Mouse (Mus musculus): ENCODE data around the gene Cenpa. TPM values are rescaled to one million over a fixed set of nuclear protein-coding genes. Genes with fewer than 3 reads are reported as not detected.

Gene Cenpa
- polyA plus RNA-seq (2015; fragmentation: Nextera tagmentation; extraction: Ambion mirVana) = 161 and 175 TPM in 2 replicates

DNA sequence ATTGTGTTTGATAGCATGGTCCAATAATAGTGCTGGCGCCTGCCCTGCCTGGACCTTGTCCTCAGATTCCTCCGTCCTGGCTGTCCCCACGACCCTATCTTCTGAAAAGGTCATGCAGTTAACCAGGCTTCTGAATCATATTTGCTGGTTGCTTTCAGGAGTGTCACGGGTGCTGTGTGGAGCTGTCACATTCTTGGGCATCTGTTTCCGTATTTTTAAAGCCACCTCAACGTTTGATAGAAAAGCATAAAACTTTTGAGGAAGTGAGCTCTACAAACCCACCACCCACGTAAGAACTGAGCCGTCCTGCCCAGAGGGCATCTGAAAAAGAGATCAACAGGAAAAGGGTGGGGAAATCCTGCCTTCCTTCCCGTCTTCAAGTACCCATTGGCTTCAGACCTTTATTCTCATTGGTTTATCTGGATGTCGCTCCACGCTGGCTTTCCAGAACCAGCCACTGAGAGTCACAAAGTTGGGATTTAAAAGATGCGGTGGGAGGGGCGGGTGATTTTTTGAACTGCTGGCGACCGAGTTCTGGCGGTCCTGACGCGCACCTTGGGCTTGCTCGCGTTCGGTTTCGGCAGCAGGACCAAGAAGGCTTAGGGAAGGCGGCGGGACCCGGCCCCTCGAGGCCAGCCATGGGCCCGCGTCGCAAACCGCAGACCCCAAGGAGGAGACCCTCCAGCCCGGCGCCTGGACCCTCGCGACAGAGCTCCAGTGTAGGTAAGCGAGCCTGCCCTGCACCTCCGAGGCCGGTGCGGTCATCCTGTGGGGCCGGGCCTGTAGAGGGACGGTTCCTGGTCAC, at the start of gene Cenpa:
Cenpa (plus strand) TSS at position 387 of the 805 bp plus-strand sequence.
- Histone ChIP-seq H3K9me3 (replicated peaks; ENCODE audit: control insufficient read depth, low read length) (no peaks in the 10 kb centered on the region), H3K4me1 (ENCODE audit: control insufficient read depth, insufficient read depth, low read length) (peaks cover 18% of the 10 kb centered on the region), H3K27me3 (ENCODE audit: control insufficient read depth, insufficient read depth, low read length) (no peaks in the 10 kb centered on the region), H3K36me3 (ENCODE audit: control insufficient read depth, insufficient read depth, low read length) (peaks cover 6% of the 10 kb centered on the region; the same call in 1 of the 2 replicates), H3K4me2 (ENCODE audit: low read depth, low read length) (peak within 1 kb of the TSS; percentile 83), H3K9ac (ENCODE audit: low read length) (peak within 1 kb of the TSS; percentile 90), H3K4me3 (replicated peaks; ENCODE audit: low read length) (peak within 1 kb of the TSS; percentile 99), H3K27ac (ENCODE audit: low read length) (peak within 1 kb of the TSS; percentile 72)
- under 1% methylated on average over 40 of the region's 40 CpGs for whole genome bisulfite sequencing
- peak; percentile 95 for ATAC-seq (ENCODE audit: insufficient read depth, low FRiP score)

DNA sequence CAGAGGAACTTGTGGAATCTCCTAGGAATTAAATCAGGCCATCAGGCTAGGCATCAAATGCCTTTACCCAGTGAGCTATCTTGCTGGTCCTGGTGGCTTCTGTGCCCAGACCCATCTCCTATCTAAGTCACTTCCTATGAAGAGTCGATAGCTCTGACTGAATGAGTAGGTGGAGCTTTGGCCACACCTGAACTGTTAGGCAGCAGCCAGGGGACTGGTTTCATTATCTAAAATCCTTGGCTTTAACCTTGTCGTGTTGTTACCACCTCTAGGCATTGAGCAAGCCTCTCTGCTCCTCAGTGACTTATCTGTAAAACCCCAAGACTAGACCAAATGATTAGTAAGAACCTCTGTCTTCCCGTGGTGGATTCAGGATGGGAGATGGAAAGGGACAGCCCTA, 49.2 kb upstream of the Cenpa start:
- H3K4me1 ChIP-seq (ENCODE audit: control insufficient read depth, insufficient read depth, low read length) = peaks cover 48% of the 10 kb centered on the region
- no peak overlapping the region for H3K9ac ChIP-seq (ENCODE audit: low read length)
- 22% methylated on average over 3 of the region's 3 CpGs for WGBS
- no peak for ATAC-seq (ENCODE audit: insufficient read depth, low FRiP score)
- no peak overlapping the region for H3K4me3 ChIP-seq (replicated peaks; ENCODE audit: low read length)
- 0 out of 2 replicates have a peak overlapping the region, but pooled peaks have one; percentile 5 for H3K4me2 ChIP-seq (ENCODE audit: low read depth, low read length)
- no peaks in the 10 kb centered on the region for H3K36me3 ChIP-seq (ENCODE audit: control insufficient read depth, insufficient read depth, low read length)
- H3K27ac ChIP-seq (ENCODE audit: low read length) = peak overlapping the region; percentile 31; the same call in 1 of the 2 replicates
- peaks cover 12% of the 10 kb centered on the region for H3K27me3 ChIP-seq (ENCODE audit: control insufficient read depth, insufficient read depth, low read length)
- no peaks in the 10 kb centered on the region for H3K9me3 ChIP-seq (replicated peaks; ENCODE audit: control insufficient read depth, low read length)

DNA sequence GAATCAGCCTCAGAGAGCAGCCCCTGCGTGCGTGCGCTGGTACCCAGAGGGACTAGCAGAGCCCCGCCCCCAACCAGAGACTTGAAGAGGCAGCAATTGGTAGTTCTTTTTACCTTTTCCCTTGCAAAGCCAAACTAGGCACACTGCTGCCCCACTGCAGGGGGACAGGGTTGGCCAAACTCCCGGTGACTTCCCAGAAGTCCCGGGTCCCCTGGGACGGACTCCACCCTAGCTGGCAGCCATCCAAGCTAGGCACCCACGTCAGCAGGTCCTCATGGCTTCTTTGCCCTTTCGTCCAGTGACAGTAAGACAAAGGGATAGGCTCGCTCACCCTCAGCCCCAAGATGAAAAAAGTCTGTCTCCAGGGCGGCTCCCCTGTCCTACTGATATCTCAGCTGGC, 48.7 kb upstream of the Cenpa start:
- Histone ChIP-seq H3K9me3 (replicated peaks; ENCODE audit: control insufficient read depth, low read length) (no peaks in the 10 kb centered on the region), H3K4me1 (ENCODE audit: control insufficient read depth, insufficient read depth, low read length) (peaks cover 52% of the 10 kb centered on the region), H3K4me3 (replicated peaks; ENCODE audit: low read length) (no peak overlapping the region), H3K36me3 (ENCODE audit: control insufficient read depth, insufficient read depth, low read length) (no peaks in the 10 kb centered on the region), H3K9ac (ENCODE audit: low read length) (0 out of 2 replicates have a peak overlapping the region, but pooled peaks have one; percentile 15), H3K4me2 (ENCODE audit: low read depth, low read length) (0 out of 2 replicates have a peak overlapping the region, but pooled peaks have one; percentile 5), H3K27me3 (ENCODE audit: control insufficient read depth, insufficient read depth, low read length) (peaks cover 15% of the 10 kb centered on the region), H3K27ac (ENCODE audit: low read length) (peak overlapping the region; percentile 31; the same call in 1 of the 2 replicates)
- no peak for ATAC-seq (ENCODE audit: insufficient read depth, low FRiP score)
- 34% methylated on average over 11 of the region's 11 CpGs for WGBS

DNA sequence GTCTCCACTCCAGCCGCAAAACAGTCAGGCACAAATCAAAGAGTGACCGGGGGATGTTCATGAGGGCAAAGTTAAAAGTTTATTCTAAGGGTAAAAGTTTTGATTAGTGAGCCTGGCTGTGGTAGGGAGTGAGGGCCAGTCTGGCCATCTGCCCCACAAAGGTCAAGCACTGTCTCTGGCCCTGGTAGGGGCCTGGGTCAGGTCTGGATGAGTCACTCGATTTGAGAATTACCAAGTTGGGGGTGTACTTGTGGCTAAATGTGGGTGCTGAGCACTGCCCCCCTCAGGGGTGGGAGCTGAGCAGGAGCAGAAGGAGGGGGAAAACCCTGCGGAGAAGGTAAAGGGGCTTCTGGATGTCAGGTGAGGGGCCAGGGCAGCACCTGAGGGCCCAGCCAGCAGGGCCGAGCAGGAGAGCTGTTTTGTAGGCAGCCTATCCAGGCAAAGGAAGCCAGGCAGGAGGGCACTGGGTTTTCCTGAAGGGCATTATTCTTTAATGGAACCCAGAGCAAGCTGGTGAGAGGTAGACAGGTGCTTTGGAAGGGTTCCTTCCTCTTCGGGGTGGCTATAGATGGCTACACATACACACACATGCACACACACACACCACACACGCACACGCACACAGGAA, 48.1 kb upstream of the Cenpa start:
- Histone ChIP-seq H3K9ac (ENCODE audit: low read length) (0 out of 2 replicates have a peak overlapping the region, but pooled peaks have one; percentile 15), H3K27ac (ENCODE audit: low read length) (no peak overlapping the region; the same call in 1 of the 2 replicates), H3K27me3 (ENCODE audit: control insufficient read depth, insufficient read depth, low read length) (peaks cover 17% of the 10 kb centered on the region), H3K36me3 (ENCODE audit: control insufficient read depth, insufficient read depth, low read length) (no peaks in the 10 kb centered on the region), H3K4me1 (ENCODE audit: control insufficient read depth, insufficient read depth, low read length) (peaks cover 54% of the 10 kb centered on the region), H3K9me3 (replicated peaks; ENCODE audit: control insufficient read depth, low read length) (no peaks in the 10 kb centered on the region), H3K4me2 (ENCODE audit: low read depth, low read length) (no peak overlapping the region), H3K4me3 (replicated peaks; ENCODE audit: low read length) (no peak overlapping the region)
- WGBS = 73% methylated on average over 8 of the region's 8 CpGs
- no peak for ATAC-seq (ENCODE audit: insufficient read depth, low FRiP score)

DNA sequence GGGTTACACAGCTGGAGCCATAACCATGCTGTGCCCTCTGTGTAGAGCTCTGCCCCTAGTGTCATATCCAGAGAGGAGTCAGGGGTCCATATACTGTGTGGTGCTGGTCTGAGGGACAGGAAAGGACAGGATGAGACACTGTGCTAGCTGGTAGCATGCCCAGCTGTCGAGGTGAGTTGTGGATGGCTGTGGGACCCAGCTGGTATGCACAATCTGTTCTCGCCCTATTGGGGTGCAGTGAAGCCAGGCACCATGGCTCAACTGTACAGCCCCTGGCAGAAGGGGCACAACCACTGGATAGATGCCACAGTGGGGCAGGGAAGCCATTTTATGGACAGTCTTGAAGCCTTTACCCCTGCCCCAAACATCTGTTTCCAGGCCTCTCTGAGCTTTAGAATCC, 47.4 kb upstream of the Cenpa start:
- Histone ChIP-seq H3K27ac (ENCODE audit: low read length) (no peak overlapping the region), H3K36me3 (ENCODE audit: control insufficient read depth, insufficient read depth, low read length) (no peaks in the 10 kb centered on the region), H3K9ac (ENCODE audit: low read length) (no peak overlapping the region), H3K9me3 (replicated peaks; ENCODE audit: control insufficient read depth, low read length) (no peaks in the 10 kb centered on the region), H3K27me3 (ENCODE audit: control insufficient read depth, insufficient read depth, low read length) (peaks cover 17% of the 10 kb centered on the region), H3K4me3 (replicated peaks; ENCODE audit: low read length) (no peak overlapping the region), H3K4me2 (ENCODE audit: low read depth, low read length) (no peak overlapping the region), H3K4me1 (ENCODE audit: control insufficient read depth, insufficient read depth, low read length) (peaks cover 46% of the 10 kb centered on the region)
- WGBS = 92% methylated on average over 2 of the region's 2 CpGs
- ATAC-seq (ENCODE audit: insufficient read depth, low FRiP score) = no peak

DNA sequence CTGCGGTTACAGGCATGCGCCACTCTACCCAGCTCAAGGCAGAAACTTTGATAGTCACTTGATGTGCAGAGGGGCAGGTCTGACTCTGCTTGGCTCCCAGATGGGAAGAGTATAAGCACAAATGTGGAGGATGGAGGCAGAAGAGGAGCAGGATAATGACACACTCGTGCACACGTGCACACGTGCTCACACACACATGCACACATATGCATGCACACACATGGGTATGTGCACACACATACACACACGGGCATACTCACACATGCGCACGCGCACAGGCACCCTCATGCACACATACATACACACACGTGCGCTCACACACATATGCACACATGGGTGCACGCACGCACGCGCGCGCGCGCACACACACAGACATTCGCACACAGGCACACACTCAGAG, 46.0 kb upstream of the Cenpa start:
- no peak overlapping the region for H3K9ac ChIP-seq (ENCODE audit: low read length)
- H3K4me2 ChIP-seq (ENCODE audit: low read depth, low read length) = no peak overlapping the region
- peaks cover 33% of the 10 kb centered on the region for H3K4me1 ChIP-seq (ENCODE audit: control insufficient read depth, insufficient read depth, low read length)
- ATAC-seq (ENCODE audit: insufficient read depth, low FRiP score) = no peak
- no peaks in the 10 kb centered on the region for H3K9me3 ChIP-seq (replicated peaks; ENCODE audit: control insufficient read depth, low read length)
- no peak overlapping the region for H3K27ac ChIP-seq (ENCODE audit: low read length)
- H3K36me3 ChIP-seq (ENCODE audit: control insufficient read depth, insufficient read depth, low read length) = no peaks in the 10 kb centered on the region
- peaks cover 17% of the 10 kb centered on the region for H3K27me3 ChIP-seq (ENCODE audit: control insufficient read depth, insufficient read depth, low read length)
- no peak overlapping the region for H3K4me3 ChIP-seq (replicated peaks; ENCODE audit: low read length)
- 96% methylated on average over 20 of the region's 20 CpGs for WGBS

DNA sequence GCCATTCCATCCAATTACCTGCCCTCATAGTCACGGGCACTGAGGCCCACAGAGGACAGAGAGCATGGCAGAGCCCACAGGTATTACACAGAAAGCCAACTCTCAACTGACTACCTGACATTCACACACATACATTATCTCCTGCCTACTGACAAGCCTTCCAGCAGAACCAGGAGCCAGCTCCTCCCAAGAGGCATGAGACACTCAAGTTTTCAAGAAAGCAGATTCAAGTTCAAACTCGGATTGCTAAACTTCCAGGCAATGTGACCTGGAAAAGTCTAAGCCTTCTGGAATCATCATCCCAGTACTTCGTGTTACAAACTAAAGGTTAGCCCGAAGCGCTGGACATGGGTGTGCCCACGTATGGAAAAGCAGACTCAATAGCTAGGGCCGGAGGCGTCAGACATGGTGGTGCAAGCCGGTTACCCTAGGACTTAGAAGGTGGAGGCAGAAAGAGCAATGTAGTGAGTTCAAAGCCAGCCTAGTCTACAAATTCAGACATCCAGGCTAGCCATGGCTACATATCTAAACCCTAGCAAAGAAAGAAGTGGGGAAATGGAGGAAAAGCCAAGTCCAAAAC, 45.3 kb upstream of the Cenpa start:
- no peak overlapping the region for H3K9ac ChIP-seq (ENCODE audit: low read length)
- no peak for ATAC-seq (ENCODE audit: insufficient read depth, low FRiP score)

DNA sequence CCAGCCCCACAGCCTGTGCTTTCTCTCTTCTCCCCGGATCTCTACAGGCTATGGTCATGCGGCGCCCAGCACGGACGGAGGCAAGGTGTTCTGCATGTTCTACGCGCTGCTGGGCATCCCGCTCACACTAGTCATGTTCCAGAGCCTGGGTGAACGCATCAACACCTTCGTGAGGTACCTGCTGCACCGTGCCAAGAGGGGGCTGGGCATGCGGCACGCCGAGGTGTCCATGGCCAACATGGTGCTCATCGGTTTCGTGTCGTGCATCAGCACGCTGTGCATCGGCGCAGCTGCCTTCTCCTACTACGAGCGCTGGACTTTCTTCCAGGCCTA, 44.8 kb upstream of the Cenpa start:
- peak overlapping the region; percentile 55 for H3K4me2 ChIP-seq (ENCODE audit: low read depth, low read length)
- no peaks in the 10 kb centered on the region for H3K9me3 ChIP-seq (replicated peaks; ENCODE audit: control insufficient read depth, low read length)
- peak overlapping the region; percentile 63; the same call in 1 of the 2 replicates for H3K9ac ChIP-seq (ENCODE audit: low read length)
- H3K36me3 ChIP-seq (ENCODE audit: control insufficient read depth, insufficient read depth, low read length) = no peaks in the 10 kb centered on the region
- H3K4me3 ChIP-seq (replicated peaks; ENCODE audit: low read length) = peak overlapping the region; percentile 39; the same call in 1 of the 2 replicates
- 63% methylated on average over 22 of the region's 22 CpGs for WGBS
- no peak for ATAC-seq (ENCODE audit: insufficient read depth, low FRiP score)
- H3K27ac ChIP-seq (ENCODE audit: low read length) = no peak overlapping the region
- peaks cover 26% of the 10 kb centered on the region for H3K4me1 ChIP-seq (ENCODE audit: control insufficient read depth, insufficient read depth, low read length)
- H3K27me3 ChIP-seq (ENCODE audit: control insufficient read depth, insufficient read depth, low read length) = peaks cover 17% of the 10 kb centered on the region

More for the DNA sequence above, 45.3 kb upstream of the Cenpa start:
- Histone ChIP-seq H3K36me3 (ENCODE audit: control insufficient read depth, insufficient read depth, low read length) (no peaks in the 10 kb centered on the region), H3K4me3 (replicated peaks; ENCODE audit: low read length) (no peak overlapping the region), H3K27ac (ENCODE audit: low read length) (no peak overlapping the region), H3K27me3 (ENCODE audit: control insufficient read depth, insufficient read depth, low read length) (peaks cover 17% of the 10 kb centered on the region), H3K4me2 (ENCODE audit: low read depth, low read length) (no peak overlapping the region), H3K9me3 (replicated peaks; ENCODE audit: control insufficient read depth, low read length) (no peaks in the 10 kb centered on the region), H3K4me1 (ENCODE audit: control insufficient read depth, insufficient read depth, low read length) (peaks cover 31% of the 10 kb centered on the region)
- WGBS = 90% methylated on average over 9 of the region's 9 CpGs
